ENCODE assay signal across 7 mouse cellular contexts in the genomic region with DNA sequence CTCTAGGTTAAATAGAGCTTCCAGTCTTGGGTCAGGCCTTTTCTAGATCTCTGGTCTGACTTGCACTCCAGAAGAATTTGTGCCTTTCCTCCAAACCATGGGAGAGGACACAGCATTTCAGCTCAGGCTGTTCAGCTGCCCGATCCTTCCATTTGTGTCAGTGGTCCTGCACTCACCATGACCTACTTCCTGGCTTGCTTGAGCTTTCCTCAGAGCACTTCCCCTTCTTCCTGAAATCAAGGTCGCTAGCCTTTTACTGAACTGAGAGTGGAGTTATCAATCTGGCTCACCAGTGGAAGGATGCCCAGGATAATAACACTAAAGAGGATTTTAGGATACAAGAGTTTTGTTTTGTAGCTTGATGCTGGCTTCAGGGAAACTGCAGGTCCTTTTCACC.
DNase-seq lines count a peak whose midpoint lies in the region; ATAC-seq lines count a peak whose summit lies in the region.
"Not testable (repeated sequence)": the region's sequence is repeated elsewhere in the genome, so short reads cannot be mapped to it uniquely, and the experiment has no call there.

No protein-coding gene starts in this region.

- H3K27me3 ChIP-seq in embryonic facial prominence, embryonic 10.5 days (replicated peaks; ENCODE audit: low read depth, poor library complexity, severe bottlenecking); forebrain, embryonic 16.5 days (replicated peaks; ENCODE audit: control insufficient read depth, insufficient read depth, low read length); hindbrain, embryonic 10.5 days (ENCODE audit: insufficient read depth, poor library complexity, severe bottlenecking); kidney, embryonic 14.5 days (ENCODE audit: control insufficient read depth, insufficient read depth, low read length); liver, embryonic 12.5 days (replicated peaks); neural tube, embryonic 14.5 days (ENCODE audit: control insufficient read depth, insufficient read depth, low read length): not testable (repeated sequence)

- peak overlapping the region; percentile 62 for H3K9ac ChIP-seq in forebrain, embryonic 16.5 days (replicated peaks; ENCODE audit: low read depth, low read length)
- H3K9ac ChIP-seq in kidney, embryonic 14.5 days (ENCODE audit: low read depth, low read length), result peak overlapping the region; percentile 51; the same call in 1 of the 2 replicates
- peak overlapping the region; percentile 69 for H3K9ac ChIP-seq in liver, embryonic 12.5 days
- H3K9ac ChIP-seq in neural tube, embryonic 14.5 days (replicated peaks; ENCODE audit: low read depth, low read length), result peak overlapping the region; percentile 53

- 13% methylated on average over 2 of the region's 2 CpGs for WGBS in embryonic facial prominence, embryonic 10.5 days
- 20% methylated on average over 2 of the region's 2 CpGs for WGBS in forebrain, embryonic 16.5 days
- 19% methylated on average over 2 of the region's 2 CpGs for WGBS in hindbrain, embryonic 10.5 days
- WGBS in kidney, embryonic 14.5 days, result 8% methylated on average over 2 of the region's 2 CpGs
- WGBS in liver, embryonic 12.5 days (ENCODE audit: insufficient replicate concordance), result 6% methylated on average over 2 of the region's 2 CpGs
- 15% methylated on average over 2 of the region's 2 CpGs for WGBS in neural tube, embryonic 14.5 days

- ATAC-seq in forebrain, embryonic 16.5 days; kidney, embryonic 14.5 days (ENCODE audit: low FRiP score, low TSS enrichment); liver, embryonic 12.5 days; neural tube, embryonic 14.5 days (ENCODE audit: low read depth): not testable (repeated sequence)
- ATAC-seq in megakaryocyte progenitor cell, adult 5-6 weeks (replicated peaks; ENCODE audit: poor library complexity), result peak; percentile 48

- not testable (repeated sequence) for H3K4me1 ChIP-seq in embryonic facial prominence, embryonic 10.5 days; forebrain, embryonic 16.5 days (replicated peaks; ENCODE audit: control insufficient read depth, insufficient read depth, low read length); hindbrain, embryonic 10.5 days (replicated peaks); kidney, embryonic 14.5 days (ENCODE audit: control insufficient read depth, insufficient read depth, low read length); liver, embryonic 12.5 days; neural tube, embryonic 14.5 days (ENCODE audit: control insufficient read depth, insufficient read depth, low read length)

- peak overlapping the region; percentile 68 for H3K4me3 ChIP-seq in embryonic facial prominence, embryonic 10.5 days
- peak overlapping the region; percentile 65 for H3K4me3 ChIP-seq in forebrain, embryonic 16.5 days (replicated peaks; ENCODE audit: low read length)
- H3K4me3 ChIP-seq in hindbrain, embryonic 10.5 days, result peak overlapping the region; percentile 63
- peak overlapping the region; percentile 54 for H3K4me3 ChIP-seq in kidney, embryonic 14.5 days (ENCODE audit: low read length)
- H3K4me3 ChIP-seq in liver, embryonic 12.5 days, result peak overlapping the region; percentile 66
- H3K4me3 ChIP-seq in neural tube, embryonic 14.5 days (ENCODE audit: low read depth, low read length), result peak overlapping the region; percentile 50

- H3K9me3 ChIP-seq in embryonic facial prominence, embryonic 10.5 days; forebrain, embryonic 16.5 days (ENCODE audit: control insufficient read depth, low read length); hindbrain, embryonic 10.5 days; kidney, embryonic 14.5 days (ENCODE audit: control insufficient read depth, low read length); liver, embryonic 12.5 days (replicated peaks); neural tube, embryonic 14.5 days (ENCODE audit: control insufficient read depth, low read length): not testable (repeated sequence)

- H3K27ac ChIP-seq in embryonic facial prominence, embryonic 10.5 days (replicated peaks), result peak overlapping the region; percentile 84
- H3K27ac ChIP-seq in forebrain, embryonic 16.5 days (ENCODE audit: low read length); neural tube, embryonic 14.5 days (ENCODE audit: low read depth, low read length): not testable (repeated sequence)
- H3K27ac ChIP-seq in hindbrain, embryonic 10.5 days, result peak overlapping the region; percentile 87
- peak overlapping the region; percentile 79; the same call in 1 of the 2 replicates for H3K27ac ChIP-seq in kidney, embryonic 14.5 days (ENCODE audit: low read depth, low read length)
- peak overlapping the region; percentile 85 for H3K27ac ChIP-seq in liver, embryonic 12.5 days

- not testable (repeated sequence) for DNase-seq in embryonic facial prominence, embryonic 10.5 days (ENCODE audit: low spot score); hindbrain, embryonic 10.5 days (ENCODE audit: low spot score)

- H3K4me2 ChIP-seq in forebrain, embryonic 16.5 days (ENCODE audit: low read length), result peak overlapping the region; percentile 63
- H3K4me2 ChIP-seq in kidney, embryonic 14.5 days (replicated peaks; ENCODE audit: low read depth, low read length), result peak overlapping the region; percentile 49
- peak overlapping the region; percentile 74 for H3K4me2 ChIP-seq in liver, embryonic 12.5 days
- H3K4me2 ChIP-seq in neural tube, embryonic 14.5 days (ENCODE audit: low read depth, low read length), result peak overlapping the region; percentile 59

- H3K36me3 ChIP-seq in embryonic facial prominence, embryonic 10.5 days (replicated peaks); forebrain, embryonic 16.5 days (ENCODE audit: control insufficient read depth, insufficient read depth); hindbrain, embryonic 10.5 days; kidney, embryonic 14.5 days (ENCODE audit: control insufficient read depth, insufficient read depth, low read length); liver, embryonic 12.5 days; neural tube, embryonic 14.5 days (ENCODE audit: control insufficient read depth, insufficient read depth, low read length): not testable (repeated sequence)
